Mouse (Mus musculus): Measurements from ENCODE around the gene Dmwd.

DNA sequence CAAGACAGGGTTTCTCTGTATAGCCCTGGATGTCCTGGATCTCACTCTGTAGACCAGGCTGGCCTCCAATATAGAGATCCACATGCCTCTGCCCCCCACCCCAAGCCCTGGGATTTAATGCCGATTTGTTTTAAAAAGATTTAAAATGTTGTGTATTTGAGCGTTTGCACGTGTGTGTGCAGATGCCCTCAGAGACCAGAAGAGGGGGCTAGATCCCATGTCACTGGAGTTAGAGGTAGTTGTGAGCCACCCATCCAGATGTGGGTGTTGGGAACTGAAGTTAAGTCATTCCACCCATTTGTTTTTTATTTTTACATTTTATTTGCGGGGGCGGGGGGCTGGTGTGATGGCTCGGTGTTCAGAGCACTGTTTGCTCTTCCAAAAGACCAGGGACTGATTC is 1.5 kb upstream of the Dmwd start:
- TF ChIP-seq CTCF (IDR thresholded peaks at IDR 0.05; ENCODE audit: extremely low read depth, insufficient read length, insufficient replicate concordance, low read depth, low read length) (no peak), POLR2A (IDR thresholded peaks at IDR 0.05; ENCODE audit: low read depth, low read length) (no peak)

Measured in small intestine, adult 2 months (tissue).